Mouse (Mus musculus): Measurements from ENCODE around the gene Dnaja2. TPM values are rescaled to one million over a fixed set of nuclear protein-coding genes. Genes with fewer than 3 reads are reported as not detected.

The Dnaja2 gene
- total RNA-seq, 2 experiments from 2014 or later, result 41.1 to 44.1 TPM

- ATAC-seq (replicated peaks; ENCODE audit: low FRiP score, poor library complexity, severe bottlenecking), result peak; percentile 36; the same call in 1 of the 2 replicates
These were observed 2.5 kb upstream of the Dnaja2 start for GRCm38 (mm10) chr8:85557601-85557986.

GRCm38 (mm10) chr8:85556986-85557600, 1.9 kb upstream of the Dnaja2 start:
- ATAC-seq (replicated peaks; ENCODE audit: low FRiP score, poor library complexity, severe bottlenecking), result no peak

- ATAC-seq (replicated peaks; ENCODE audit: low FRiP score, poor library complexity, severe bottlenecking), result peak; percentile 67
These were observed 558 bp downstream of the Dnaja2 start for GRCm38 (mm10) chr8:85554391-85555180.

- ATAC-seq (replicated peaks; ENCODE audit: low FRiP score, poor library complexity, severe bottlenecking), result no peak
These were observed 3.2 kb downstream of the Dnaja2 start for GRCm38 (mm10) chr8:85551934-85552333.

GRCm38 (mm10) chr8:85536332-85536731, 18.8 kb downstream of the Dnaja2 start:
- no peak for ATAC-seq (replicated peaks; ENCODE audit: low FRiP score, poor library complexity, severe bottlenecking)

- no peak for ATAC-seq (replicated peaks; ENCODE audit: low FRiP score, poor library complexity, severe bottlenecking)
These were observed 21.0 kb downstream of the Dnaja2 start for GRCm38 (mm10) chr8:85534163-85534562.

- no peak for ATAC-seq (replicated peaks; ENCODE audit: low FRiP score, poor library complexity, severe bottlenecking)
These were observed 21.7 kb downstream of the Dnaja2 start for GRCm38 (mm10) chr8:85533434-85533833.

- ATAC-seq (replicated peaks; ENCODE audit: low FRiP score, poor library complexity, severe bottlenecking), result no peak
These were observed 22.3 kb downstream of the Dnaja2 start for GRCm38 (mm10) chr8:85532843-85533242.

GRCm38 (mm10) chr8:85531471-85531870, 23.7 kb downstream of the Dnaja2 start:
- no peak for ATAC-seq (replicated peaks; ENCODE audit: low FRiP score, poor library complexity, severe bottlenecking)

GRCm38 (mm10) chr8:85530717-85531116, 24.4 kb downstream of the Dnaja2 start:
- no peak for ATAC-seq (replicated peaks; ENCODE audit: low FRiP score, poor library complexity, severe bottlenecking)

- no peak for ATAC-seq (replicated peaks; ENCODE audit: low FRiP score, poor library complexity, severe bottlenecking)
These were observed 26.2 kb downstream of the Dnaja2 start for GRCm38 (mm10) chr8:85528959-85529358.

- ATAC-seq (replicated peaks; ENCODE audit: low FRiP score, poor library complexity, severe bottlenecking), result peak; percentile 77
These were observed 29.0 kb downstream of the Dnaja2 start for GRCm38 (mm10) chr8:85526105-85526504.

- no peak for ATAC-seq (replicated peaks; ENCODE audit: low FRiP score, poor library complexity, severe bottlenecking)
These were observed 31.1 kb downstream of the Dnaja2 start for GRCm38 (mm10) chr8:85524086-85524485.

- ATAC-seq (replicated peaks; ENCODE audit: low FRiP score, poor library complexity, severe bottlenecking), result no peak
These were observed 33.8 kb downstream of the Dnaja2 start for GRCm38 (mm10) chr8:85521332-85521731.

GRCm38 (mm10) chr8:85520586-85520985, 34.6 kb downstream of the Dnaja2 start:
- ATAC-seq (replicated peaks; ENCODE audit: low FRiP score, poor library complexity, severe bottlenecking), result no peak

GRCm38 (mm10) chr8:85517956-85518355, 37.2 kb downstream of the Dnaja2 start:
- ATAC-seq (replicated peaks; ENCODE audit: low FRiP score, poor library complexity, severe bottlenecking), result no peak

GRCm38 (mm10) chr8:85517336-85517735, 37.8 kb downstream of the Dnaja2 start:
- no peak for ATAC-seq (replicated peaks; ENCODE audit: low FRiP score, poor library complexity, severe bottlenecking)

- ATAC-seq (replicated peaks; ENCODE audit: low FRiP score, poor library complexity, severe bottlenecking), result no peak
These were observed 39.8 kb downstream of the Dnaja2 start for GRCm38 (mm10) chr8:85515391-85515790.

- ATAC-seq (replicated peaks; ENCODE audit: low FRiP score, poor library complexity, severe bottlenecking), result no peak
These were observed 41.9 kb downstream of the Dnaja2 start for GRCm38 (mm10) chr8:85513283-85513682.

- no peak for ATAC-seq (replicated peaks; ENCODE audit: low FRiP score, poor library complexity, severe bottlenecking)
These were observed 42.9 kb downstream of the Dnaja2 start for GRCm38 (mm10) chr8:85512234-85512633.

GRCm38 (mm10) chr8:85508661-85509060, 46.5 kb downstream of the Dnaja2 start:
- no peak for ATAC-seq (replicated peaks; ENCODE audit: low FRiP score, poor library complexity, severe bottlenecking)

Data from erythroid progenitor cell, adult 5-6 weeks (primary cell).